Mouse (Mus musculus) lung, adult 2 months (tissue): ENCODE data around the gene Cldn10.

ENCODE experiments used
- CTCF ChIP-seq: fragments of 200-500 bp; IDR thresholded peaks from 2 replicates; pipeline ENCODE4 v1.5.1; 2011; ENCODE audit warnings: mild to moderate bottlenecking, low read length, control low read depth; ENCODE audit not compliant: insufficient read depth
- POLR2A ChIP-seq: fragments of 200-500 bp; IDR thresholded peaks from 2 replicates; pipeline ENCODE4 v1.6.1; 2011; ENCODE audit warnings: low read depth, mild to moderate bottlenecking, control low read depth, low read length, borderline replicate concordance; ENCODE audit errors: extremely low read depth

GRCm38 (mm10) chr14:118822816-118823215, 35.1 kb downstream of the Cldn10 start:
- TF ChIP-seq CTCF (no peak), POLR2A (no peak)
